Mouse (Mus musculus) kidney, adult 18-20 months (tissue): ENCODE measurements around the gene Hhipl1.

Experiments used
- DNase-seq: peaks from one replicate; pipeline ENCODE4 v3.0.0; 2021

The Hhipl1 gene

DNA sequence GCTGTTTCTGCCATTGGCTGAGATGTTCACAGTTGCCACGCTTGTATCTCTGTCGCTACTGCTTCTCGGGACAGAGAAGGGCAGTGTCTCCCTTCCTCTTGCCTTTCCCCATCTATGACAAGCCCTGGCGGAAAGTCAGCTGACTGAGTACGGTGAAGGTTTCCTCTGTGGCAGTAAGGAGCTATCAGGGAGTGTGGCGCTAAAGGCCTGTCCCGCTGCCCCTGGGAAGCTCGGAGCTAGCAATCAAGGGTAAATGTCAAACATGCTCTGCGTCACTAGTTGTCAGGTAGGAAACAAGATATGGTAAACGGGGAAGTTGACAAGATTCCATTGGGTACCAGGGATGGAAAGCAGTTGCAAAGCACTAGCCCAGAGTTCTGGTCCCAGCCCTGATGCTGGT is 9.7 kb downstream of the Hhipl1 start:
- DNase-seq: no peak

DNA sequence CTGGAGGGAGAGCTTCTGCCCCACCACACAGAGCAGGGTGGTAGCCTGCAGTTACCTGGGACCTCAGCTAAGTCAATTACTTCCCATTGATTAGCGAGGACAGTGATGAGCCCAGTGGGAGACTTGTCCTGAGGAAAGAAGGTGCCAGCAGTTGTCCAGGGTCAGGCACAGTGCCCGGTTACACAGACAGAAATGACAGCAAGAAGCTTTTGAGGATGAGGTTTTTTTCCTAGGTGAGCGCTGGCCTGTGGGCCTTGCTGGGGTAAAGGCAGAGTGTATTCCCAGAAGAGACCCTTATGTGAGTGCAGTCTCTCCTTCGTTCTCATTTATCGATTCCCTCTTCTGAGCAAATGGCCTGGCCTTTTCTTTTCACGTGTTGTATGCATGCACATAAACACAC is 10.6 kb downstream of the Hhipl1 start:
- DNase-seq: no peak

DNA sequence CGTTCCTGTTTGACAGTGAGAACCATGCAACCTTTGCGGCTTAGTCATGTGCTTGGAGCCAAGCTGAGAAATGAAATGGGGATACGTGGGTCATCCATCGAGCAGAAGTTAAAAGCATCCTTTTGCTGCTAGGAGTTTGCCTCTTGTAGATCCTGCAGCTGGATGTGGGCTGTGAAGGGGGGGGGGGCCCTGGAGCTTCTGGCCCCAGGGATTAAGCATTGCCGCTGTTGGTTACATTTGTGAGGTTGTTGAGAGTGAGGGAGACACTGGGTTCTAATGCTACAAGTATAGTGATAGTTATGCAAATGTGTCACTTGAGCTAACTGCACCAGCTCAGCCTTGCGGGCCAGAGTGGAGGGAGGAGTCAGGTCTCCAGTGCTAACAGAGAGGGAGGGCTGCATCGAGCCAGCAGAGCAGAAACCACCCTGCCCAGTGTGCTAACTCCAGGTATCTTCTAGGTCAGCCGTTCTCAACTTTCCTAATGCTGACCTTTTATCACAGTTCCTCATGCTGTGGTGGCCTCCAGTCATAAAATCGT is 11.2 kb downstream of the Hhipl1 start:
- DNase-seq: no peak

DNA sequence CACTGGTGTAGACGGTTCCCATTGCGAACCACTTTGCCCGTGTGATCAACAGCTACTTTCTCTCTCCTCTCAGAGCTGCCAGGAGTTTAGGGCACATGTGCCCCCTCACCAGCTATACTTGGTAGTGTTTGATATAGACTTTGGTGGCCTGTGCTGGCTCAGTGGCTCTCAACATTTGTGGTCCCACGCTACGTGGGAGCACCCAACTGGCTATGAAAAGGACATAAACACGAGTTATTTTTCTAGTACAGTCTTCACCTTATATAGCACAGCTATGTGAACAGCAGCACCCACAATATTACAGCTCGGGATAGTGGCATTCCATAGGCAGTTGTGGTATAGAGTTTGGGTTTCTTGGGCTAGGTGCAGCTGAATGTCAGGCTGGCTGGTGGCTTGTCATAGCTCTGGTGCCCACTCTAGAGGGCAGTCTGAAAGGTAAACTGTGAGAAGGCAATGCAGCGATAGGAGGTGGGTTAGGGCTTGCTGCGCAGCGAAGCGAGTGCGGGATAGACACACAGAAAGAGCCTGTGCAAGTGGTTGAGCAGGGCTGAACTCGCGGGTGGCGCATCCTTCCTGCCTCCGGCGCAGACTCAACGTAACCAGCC is 11.9 kb downstream of the Hhipl1 start:
- no peak for DNase-seq

DNA sequence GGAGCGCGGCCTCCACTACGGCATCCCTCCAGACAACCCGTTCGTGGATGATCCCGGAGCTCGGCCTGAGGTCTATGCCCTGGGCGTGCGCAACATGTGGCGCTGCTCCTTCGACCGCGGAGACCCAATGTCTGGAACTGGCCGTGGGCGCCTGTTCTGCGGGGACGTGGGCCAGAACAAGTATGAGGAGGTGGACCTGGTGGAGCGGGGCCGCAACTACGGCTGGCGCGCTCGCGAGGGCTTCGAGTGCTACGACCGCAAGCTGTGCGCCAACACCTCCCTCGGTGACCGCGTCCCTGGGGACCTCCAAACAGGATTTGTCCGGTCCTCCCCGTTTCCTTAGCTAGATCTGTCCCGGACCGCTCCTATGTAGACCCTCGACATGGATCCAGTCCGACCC is 12.4 kb downstream of the Hhipl1 start:
- no peak for DNase-seq

DNA sequence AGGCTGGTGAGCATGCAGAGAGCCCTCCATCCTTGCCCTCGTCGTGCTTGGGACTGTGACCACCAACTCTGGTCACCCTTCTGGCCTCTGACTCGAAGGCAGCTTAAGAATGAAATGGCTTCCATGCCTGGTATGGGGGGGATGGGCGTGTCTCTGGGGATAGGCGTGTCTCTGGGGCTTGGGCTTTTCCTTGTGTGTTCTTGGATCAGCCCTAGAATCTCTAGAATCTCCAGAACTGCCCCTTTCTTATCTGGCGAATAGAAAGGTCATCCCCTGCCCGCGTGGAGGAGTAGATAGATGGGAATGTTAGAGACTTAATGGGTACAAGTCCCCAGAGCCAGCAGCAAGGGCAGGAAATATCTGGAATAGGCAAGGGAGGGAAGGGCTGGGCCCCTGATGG is 14.0 kb downstream of the Hhipl1 start:
- DNase-seq: no peak

DNA sequence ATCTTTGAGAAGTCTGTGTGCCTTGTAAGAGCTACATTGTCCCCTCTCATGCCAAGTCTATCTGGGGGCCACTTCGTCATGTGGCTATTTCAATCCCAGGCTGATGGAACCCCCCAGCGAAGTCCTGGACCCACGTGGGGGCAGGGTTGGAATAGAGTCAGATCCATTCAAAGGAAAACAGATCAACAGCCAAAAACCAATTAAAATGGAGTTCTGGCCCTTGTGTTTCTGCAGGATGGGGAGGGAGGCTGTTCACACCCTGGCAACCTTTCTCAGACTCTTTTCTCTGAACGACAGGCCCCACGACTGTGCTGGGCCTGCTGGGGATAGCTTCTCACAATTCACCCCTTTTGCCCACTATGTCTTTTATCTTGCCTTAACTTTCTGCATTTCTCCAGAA is 20.3 kb downstream of the Hhipl1 start:
- DNase-seq: no peak

DNA sequence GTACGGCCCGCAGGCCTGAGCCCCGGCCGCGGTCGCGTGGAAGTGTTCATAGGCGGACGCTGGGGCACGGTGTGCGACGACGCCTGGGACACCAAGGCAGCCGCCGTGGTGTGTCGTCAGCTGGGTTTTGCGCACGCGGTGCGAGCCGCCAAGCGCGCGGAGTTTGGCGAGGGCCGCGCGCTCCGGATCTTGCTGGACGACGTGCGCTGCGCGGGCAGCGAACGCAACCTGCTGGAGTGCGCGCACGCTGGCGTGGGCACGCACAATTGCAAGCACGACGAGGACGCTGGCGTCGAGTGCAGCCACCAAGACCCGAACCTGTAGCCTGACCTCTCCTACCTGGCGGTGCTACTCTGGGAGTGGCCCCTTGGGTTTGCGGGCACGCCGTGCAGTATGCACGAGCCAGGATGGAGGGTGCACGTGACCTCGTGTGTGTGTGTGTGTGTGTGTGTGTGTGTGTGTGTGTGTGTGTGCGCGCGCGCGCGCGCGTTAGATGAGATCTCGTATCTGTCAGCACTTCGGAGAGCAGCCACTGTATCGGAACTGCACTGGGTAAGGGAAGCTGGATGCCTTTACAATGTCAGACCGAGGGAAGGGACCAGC is 21.9 kb downstream of the Hhipl1 start:
- no peak for DNase-seq

DNA sequence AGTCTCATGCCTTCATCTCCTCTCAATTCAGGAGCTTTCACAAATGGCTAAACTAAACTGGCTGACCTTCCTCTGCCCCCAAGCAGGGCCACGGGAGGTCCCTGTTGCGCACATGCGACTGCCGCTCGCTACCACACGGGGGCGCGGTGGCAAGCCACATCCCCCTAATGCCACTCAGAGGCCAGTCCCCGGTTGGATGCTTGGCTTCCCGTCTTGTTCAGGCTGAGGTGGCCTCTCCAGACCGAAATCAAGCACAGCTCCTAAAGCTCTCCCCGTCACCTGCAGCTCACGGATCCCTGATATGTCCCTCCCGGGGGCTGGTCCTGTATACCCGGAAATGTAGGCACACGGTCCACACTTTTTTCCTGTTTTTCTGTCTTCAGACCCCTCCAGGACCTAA is 27.0 kb downstream of the Hhipl1 start:
- DNase-seq: peak; percentile 86

DNA sequence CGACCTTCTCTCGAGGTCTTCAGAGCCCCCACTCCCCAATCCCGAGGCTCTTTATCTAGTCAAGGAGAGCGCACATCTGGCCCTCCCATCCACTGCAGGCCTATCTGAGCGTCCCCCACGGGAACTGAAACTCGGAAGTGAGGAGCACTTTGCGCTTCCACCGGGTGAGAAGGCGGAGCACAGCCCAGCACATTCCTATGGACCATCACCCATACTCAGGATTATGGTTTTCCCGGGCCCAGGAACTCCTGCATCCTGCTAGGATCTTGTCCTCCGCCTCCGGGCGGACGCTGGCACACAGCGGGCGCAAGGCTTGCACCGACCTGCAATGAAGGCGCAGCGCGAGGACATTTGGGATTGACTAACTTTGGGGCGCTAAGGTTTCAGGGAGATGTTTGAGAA is 27.4 kb downstream of the Hhipl1 start:
- DNase-seq: no peak

DNA sequence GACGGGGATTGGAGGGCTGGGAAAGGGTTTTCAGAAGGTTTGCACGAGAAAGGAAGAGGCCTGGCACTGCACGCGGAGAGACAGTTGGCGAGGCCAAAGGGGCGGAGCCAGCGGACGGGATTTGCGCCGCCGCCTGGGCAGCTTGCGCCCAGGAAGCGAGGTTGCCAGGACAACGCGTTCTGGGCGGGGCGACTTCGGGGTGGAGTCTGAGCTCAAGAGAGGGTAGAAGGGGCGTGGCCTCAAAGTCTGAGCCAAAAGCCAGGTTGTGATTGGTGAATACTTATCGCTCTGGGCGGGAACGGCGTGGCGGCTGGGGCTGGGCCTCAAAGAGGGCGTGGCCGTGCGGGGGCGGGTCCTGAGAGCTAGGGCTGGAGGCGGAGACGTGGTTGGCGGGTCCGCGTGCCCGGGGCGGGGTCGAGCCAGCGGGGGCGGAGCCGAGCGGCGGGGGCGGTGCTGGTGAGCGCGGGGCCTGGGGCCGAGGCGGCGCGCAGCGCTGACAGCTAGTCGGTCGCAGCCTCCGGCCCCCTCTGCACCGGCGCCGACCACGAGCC is 27.9 kb downstream of the Hhipl1 start, which contains the start of gene Cyp46a1:
Gene Cyp46a1 (plus strand): TSS at position 487 of the 551 bp plus-strand sequence.
- peak; percentile 100 for DNase-seq

DNA sequence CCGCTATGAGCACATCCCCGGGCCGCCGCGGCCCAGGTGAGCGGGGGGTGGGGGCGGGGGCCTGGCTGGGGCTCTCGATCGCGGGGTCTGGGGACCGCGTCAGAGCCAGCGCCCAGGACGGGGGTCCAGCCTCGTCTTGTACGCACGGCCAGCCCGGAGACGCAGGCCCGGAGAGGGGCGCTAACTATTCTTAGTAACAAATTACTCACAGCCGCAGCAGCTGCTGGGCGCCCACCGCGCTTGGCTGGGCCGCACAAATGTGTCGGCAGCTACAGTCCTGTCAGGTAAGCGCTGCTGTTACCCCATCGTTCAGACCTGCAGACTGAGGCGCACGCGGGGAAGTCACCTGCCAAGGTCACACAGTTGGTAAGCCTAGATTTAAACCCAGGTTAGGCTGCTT is 28.5 kb downstream of the Hhipl1 start:
- peak; percentile 8 for DNase-seq

DNA sequence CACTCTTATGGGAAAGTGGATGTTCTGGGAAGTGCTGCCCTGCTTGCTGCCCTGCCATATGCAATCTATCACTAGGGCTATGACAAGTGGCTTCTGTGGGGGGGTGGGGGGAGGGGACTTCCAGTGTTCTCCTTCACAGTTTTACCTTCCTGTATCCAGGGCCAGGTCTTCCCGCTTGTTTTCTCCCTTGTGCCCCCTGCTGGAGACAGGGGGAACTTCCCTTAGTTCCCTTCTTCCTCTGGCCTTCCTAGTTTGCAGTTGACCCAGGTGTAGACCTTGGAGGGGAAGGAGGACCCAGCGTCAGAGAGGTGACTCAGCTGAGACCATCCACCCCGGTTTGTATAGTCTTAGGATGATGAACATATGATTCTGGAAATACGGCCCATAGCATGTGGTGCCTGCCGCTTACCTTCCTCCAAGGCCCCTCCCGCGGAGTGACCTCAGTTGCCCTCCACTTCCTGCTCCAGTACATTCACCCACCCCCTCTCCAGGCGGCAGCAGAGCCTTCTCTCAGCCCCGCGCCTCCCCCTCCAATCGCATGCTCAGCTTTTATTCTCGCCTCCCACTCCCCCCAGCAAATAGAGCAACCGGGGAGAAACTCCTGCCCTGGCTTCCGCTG is 32.6 kb downstream of the Hhipl1 start:
- peak; percentile 56 for DNase-seq

DNA sequence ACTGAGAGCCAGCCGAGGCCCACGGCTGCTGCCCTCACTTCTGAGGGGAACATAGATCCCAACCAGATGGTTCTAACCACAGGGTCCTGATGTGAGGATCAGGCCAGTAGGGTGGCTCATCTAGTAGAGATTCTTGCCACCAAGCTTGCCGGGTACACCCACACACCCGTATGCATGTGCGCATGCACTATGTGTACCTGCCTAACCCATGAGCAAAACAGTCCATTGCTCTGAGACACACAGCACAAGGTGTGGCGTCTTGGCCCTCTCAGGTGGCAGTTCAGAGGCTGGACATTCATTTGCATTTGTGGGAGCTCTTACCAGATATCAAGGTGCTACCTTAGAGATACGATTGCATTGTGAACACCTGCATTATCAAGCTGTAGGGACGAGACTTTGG is 42.1 kb downstream of the Hhipl1 start:
- DNase-seq: no peak

DNA sequence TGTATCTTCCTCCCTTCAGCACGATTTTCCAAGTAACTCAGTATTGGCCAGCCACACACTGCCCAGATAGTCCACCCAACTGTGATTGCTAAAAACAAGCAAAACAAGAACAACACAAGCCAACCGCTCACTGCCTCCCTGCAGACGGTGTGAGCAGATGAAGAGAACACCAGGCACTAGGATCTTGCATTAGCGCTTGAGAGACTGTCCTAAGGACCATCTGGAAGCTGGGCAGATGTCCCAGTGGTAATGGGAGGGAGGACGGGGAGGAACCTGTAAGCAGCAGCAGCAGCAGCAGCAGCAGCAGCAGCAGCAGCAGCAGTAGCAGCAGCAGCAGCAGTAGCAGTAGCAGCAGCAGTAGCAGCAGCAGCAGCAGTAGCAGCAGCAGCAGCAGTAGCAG is 43.0 kb downstream of the Hhipl1 start:
- no peak for DNase-seq

DNA sequence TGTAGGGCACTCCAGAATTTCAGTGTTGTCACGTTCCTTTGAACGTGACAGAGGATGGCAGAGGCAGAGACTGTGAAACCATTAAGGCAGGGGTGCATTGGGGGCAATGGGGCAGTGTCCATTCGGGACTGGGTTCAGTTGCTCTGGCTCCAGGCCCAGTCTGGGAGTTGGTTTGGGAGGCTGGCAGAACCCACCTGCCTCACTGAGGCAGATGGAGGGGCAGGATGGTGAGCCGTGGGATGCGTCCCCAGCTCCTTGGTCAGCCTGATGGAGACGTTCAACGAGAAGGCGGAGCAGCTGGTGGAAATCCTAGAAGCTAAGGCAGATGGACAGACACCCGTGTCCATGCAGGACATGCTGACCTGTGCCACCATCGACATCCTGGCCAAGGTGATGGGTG is 44.9 kb downstream of the Hhipl1 start:
- DNase-seq: no peak

DNA sequence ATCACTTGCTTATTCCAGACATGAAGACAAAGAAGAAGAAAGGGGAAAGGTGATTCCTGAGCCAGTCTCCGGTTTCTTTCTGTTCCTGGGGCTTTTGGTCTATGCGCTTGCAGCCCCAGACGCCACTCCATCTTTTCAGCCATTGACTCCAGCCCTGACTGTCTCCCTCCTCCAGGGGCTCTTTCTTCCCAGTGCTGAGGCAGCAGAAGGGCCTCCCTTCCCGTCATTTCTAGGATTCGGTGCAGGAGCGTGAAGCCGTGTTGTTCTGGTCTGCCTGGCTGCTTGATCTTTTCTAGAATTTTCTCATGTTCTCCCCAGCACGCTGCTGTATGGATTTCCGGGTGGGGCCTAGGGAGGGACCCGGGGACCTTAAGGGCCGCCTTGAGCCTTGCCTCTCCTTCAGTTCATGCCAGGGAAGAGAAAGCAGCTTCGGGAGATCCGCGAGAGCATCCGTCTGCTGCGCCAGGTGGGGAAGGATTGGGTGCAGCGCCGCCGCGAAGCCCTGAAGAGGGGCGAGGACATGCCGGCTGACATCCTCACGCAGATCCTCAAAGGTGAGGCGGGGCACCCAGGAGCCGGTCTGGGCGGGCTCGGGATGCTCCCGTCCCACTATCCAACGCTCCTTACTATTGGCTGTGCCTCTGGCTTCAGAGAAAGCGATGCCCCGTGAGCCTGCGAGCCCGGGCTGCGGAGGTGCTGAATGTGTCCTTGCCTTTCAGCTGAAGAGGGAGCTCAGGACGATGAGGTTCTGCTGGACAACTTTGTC is 46.5 kb downstream of the Hhipl1 start:
- no peak for DNase-seq

DNA sequence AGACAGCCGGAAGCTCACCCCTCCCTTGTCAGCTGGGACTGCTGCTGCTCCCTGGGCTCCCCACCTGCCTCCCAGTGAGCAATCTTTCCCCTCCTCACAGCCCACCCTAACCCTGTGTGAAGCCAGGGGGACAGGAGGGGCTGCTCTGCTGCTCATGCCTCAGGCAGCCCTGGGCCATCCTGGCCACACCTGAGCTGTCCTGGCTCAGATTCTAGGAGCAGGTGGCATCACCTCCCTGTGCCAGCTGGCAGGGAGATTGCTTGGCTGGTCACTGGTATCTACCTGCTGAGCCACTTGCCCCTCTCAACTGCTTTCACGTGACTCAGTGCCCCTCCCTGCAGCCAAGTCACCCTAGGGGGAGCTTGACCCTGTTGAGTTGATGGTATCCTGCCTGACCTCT is 48.2 kb downstream of the Hhipl1 start:
- DNase-seq: no peak

DNA sequence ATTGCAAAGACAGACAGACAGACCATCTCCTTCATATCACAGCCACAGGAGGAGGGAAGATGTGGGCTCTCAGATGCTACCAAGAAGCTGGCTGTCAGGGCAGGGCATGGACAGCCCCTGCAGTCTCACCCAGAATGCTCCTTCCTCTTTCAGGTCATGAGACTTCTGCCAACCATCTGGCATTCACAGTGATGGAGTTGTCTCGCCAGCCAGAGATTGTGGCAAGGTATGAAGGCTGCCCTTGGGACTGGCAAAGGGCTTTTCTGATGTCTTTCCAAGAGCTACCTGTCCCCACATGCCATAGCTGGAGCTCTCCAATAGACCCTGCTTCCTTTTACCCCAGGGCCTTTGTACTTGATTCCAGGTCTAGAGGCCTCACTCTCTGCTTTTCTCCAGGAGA is 49.2 kb downstream of the Hhipl1 start:
- no peak for DNase-seq

DNA sequence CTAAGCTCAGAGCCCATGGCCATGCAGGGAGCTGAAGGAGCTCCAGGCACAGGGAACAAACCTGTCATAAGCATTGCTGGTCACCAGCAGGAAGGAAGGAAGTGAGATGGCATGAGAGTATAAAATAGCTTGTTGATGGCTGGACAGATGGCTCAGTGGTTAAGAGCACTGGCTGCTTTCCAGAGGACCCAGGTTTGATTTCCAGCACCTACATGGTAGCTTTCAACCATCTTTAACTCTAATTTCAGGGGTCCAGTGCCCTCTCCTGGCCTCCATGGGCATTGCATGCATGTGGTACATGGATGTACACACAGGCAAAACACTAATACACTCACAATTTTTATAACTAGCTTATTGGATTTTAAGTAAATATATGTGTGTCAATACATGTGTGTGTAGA is 49.9 kb downstream of the Hhipl1 start:
- no peak for DNase-seq

DNA sequence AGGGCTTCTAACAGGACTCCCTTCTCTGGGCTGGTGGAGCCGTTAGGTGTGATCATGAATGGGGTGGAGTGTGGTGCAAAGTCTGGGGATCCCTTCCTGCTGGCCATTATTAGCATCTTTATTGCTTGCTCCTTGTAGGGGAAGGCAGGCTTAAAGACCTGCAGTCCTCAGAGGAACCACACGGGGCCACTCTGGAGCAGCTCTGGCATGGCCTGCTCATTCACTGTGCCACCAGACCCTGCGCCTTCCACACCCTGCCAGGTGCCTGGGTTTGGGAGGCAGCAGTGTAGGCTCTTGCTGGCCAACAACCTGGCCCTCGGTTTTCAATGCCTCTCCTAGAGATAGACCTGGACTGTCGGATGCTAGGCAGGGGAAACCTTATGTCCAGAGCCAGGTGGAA is 57.7 kb downstream of the Hhipl1 start:
- peak; percentile 89 for DNase-seq

DNA sequence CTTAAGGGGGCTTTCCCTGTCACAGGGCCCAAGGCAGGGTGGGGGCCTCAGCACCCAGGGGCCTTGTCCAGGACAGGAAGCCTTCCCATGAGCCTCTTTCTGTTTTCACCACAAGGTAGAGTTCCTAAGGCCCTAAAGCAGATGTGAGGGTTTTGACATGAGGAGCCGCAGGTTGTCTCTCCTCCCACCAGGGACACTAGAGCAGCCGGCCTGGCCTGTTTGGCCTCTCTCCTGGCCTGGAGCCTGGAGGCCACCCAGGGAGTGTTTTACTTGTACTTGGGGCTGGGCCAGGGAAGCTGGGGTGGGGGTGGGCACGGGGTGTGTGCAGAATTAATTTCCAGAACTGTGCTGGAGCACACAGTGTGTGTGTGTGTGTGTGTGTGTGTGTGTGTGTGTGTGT is 59.3 kb downstream of the Hhipl1 start:
- peak; percentile 53 for DNase-seq

DNA sequence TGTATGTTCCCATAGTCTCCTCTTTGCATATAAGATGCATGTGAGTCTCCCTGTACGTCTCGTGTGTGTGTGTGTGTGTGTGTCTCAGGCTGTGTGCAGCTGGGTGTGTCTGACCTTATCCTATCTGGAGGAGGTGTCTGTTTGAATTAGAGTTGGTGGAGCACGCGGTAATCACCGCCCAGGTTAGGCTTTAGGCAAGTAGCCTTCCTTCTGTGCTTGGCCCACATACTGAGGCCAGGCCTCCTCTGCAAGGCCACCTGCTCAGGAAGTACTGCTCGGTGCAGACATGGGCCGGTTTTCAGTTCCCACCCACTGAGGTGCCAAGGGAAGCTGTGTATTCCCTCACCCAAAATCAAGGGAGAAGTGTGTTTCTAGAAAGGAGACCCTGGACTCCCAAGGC is 59.8 kb downstream of the Hhipl1 start:
- DNase-seq: no peak
